Mouse (Mus musculus) left cerebral cortex, adult 6 months (tissue): ENCODE data around the gene Tas2r144. TPM values are rescaled to one million over a fixed set of nuclear protein-coding genes. Genes with fewer than 3 reads are reported as not detected.

Experiments
- long read RNA-seq, 2 experiments: library from polyadenylated mRNA; unstranded; transcript quantifications; one replicate each; pipeline ENCODE4 v2.0.0; 2019 to 2020
- polyA plus RNA-seq: library from polyadenylated mRNA; unstranded; fragments of <200 nt; fragmentation: Nextera tagmentation; gene quantifications from 2 replicates; pipeline ENCODE4 v1.2.3, GENCODE M21; 2021

Gene Tas2r144
- polyA plus RNA-seq = not detected in 2 replicates
- long read RNA-seq, experiment 1 = 0 reads
- long read RNA-seq, experiment 2 = 0 reads

DNA sequence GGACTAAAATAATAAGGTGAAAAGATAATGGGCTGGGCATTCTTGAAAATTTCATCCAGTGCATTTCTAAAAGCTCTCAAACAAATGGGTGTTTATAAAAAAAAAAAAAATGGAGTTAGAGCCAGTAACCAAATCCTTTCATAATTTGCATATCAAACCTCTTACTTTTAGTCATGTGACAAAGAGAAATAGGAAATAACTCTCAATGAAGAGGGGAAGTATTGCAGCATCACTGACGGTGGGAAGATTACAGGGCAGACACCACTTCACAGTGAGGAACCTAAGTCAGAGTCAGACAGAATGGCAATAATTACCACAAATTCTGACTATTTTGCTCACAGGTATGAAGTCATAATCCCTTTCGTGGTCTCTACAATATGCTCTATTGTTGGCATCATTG lies at the start of gene Tas2r144:
Tas2r144 (plus strand) TSS at position 301 of the 400 bp plus-strand sequence.

DNA sequence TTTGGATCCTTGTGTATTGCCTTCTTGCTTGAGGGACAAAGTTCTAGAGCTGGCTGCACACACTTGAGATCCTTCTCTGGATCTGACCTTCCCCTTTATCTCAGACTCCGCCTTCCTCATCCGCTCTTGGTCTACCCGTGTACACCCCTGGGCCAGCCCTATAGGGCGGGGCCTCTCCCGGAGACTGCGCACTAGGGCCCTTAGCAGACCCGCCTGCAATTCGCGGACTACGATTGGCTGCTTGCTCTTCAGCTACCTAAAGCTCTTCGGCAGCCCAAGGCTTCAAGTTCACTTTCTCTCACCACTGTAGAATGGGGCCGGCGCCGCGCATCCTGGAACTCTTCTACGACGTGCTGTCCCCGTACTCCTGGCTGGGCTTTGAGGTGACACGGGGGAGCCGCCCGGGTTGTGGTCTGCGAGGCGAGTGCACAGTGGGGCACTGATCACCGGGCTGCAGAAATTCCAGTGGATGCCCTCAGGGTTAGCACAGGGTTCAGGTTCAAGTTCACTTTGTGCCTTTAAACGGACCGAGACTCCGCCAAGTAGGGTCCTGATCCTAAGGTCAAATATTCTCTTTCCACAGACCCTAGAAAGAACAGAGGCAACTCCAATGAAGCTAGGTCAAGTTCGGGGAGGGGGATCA lies 30.7 kb downstream of the Tas2r144 start, which contains the start of gene Gstk1:
Gstk1 (plus strand) TSS at position 225 of the 643 bp plus-strand sequence.

DNA sequence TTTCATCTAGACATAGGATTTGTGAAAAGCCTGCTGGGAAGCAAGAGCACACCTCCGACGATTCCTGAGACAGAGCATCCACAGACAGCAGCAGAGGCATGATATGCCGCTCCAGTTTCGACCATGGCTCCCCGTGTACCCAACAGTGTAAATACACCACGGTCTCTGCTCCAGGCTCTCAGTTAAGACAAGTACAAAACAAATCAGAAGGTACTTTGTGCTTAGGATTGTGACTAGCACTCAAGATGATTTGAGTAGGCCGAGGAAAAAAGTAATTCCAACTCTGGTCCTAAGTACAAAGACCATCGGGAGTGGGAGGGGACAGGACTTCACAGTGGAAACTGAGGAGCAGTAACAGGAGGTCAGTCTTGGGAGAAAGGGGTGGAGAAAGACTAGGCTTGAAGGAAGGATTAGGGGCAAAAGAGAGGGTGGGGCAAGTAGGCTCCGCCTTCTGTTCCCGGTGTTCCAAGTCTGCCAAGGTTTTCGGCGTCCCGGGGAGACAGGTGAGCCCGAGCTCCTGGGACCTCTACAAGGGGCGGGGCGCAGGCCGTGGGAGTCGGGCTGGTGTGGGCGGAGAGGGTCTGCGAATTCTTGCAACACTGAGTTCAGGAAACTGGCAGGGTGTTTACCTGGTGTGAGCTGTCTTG lies 46.5 kb downstream of the Tas2r144 start, which contains the start of gene Tmem139:
Tmem139 (plus strand) TSS at position 447 of the 647 bp plus-strand sequence.

DNA sequence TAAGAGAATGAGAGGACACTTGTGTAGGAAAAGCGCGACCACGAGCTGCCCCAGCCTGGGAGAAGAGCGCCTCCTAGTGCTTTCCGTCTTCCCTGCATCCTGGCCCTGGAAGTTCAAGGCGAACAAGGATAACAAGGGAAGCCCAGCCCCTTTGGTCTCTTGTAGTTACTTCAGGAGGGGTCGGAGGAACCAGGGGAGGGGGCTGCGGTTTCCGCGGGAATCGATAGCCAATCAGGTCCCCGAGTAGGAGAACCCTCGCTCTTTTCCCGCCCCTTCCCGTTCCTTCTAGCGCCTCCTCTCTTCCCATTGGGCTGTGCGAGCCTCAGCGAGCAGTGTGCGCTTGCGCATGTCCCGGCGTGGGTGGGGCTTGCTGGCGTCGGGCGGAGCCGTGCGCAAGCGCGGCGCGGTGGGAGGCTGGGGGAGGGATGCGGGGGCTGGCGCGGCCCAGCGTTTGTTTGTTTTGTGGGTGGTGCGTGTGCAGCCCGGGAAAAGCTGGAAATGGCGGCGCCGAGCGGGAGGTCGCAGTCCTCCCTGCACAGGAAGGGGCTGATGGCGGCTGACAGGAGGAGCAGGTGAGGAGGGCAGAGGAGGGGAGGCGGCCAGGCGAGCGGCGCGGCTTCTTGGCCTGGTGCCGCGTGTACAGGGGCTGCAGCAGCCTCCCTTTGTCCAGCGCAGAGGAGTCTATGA lies 49.6 kb downstream of the Tas2r144 start, which contains the start of gene Casp2:
Casp2 (plus strand) TSS at position 360 of the 687 bp plus-strand sequence.

Other genes starting within 250 kb of the Tas2r144 start
- not detected in 2 replicates for gene Sval3, start 247.2 kb upstream of the Tas2r144 start, polyA plus RNA-seq
- not detected in 2 replicates for gene Sva, start 176.9 kb upstream of the Tas2r144 start, polyA plus RNA-seq
- gene Tas2r139, start 74.4 kb upstream of the Tas2r144 start, polyA plus RNA-seq = not detected in 2 replicates
- 39.6 and 39.7 TPM in 2 replicates for gene Gstk1, start 30.6 kb downstream of the Tas2r144 start, polyA plus RNA-seq
- gene Tmem139, start 46.6 kb downstream of the Tas2r144 start, polyA plus RNA-seq = not detected in 2 replicates
- 3.1 and 4.3 TPM in 2 replicates for gene Casp2, start 49.7 kb downstream of the Tas2r144 start, polyA plus RNA-seq
- gene Clcn1, start 71.4 kb downstream of the Tas2r144 start, polyA plus RNA-seq = 0.16 and 0.19 TPM in 2 replicates
- gene Fam131b, start 109.3 kb downstream of the Tas2r144 start, polyA plus RNA-seq = 6.5 and 15.8 TPM in 2 replicates
- 9.2 and 25.8 TPM in 2 replicates for gene Zyx, start 134.3 kb downstream of the Tas2r144 start, polyA plus RNA-seq
- 0.11 TPM in 1 of 2 replicates, not detected in the other for gene Epha1, start 157.9 kb downstream of the Tas2r144 start, polyA plus RNA-seq
- not detected in 2 replicates for gene Tas2r143, start 184.9 kb downstream of the Tas2r144 start, polyA plus RNA-seq
- not detected in 2 replicates for gene Tas2r135, start 190.1 kb downstream of the Tas2r144 start, polyA plus RNA-seq
- gene Tas2r126, start 219.2 kb downstream of the Tas2r144 start, polyA plus RNA-seq = not detected in 2 replicates
- not detected in 2 replicates for gene Olfr458, start 249.9 kb downstream of the Tas2r144 start, polyA plus RNA-seq